Mouse (Mus musculus): ENCODE results near the gene Wdr62.
"Not testable (repeated sequence)": the region's sequence is repeated elsewhere in the genome, so short reads cannot be mapped to it uniquely, and the experiment has no call there.

Gene Wdr62

DNA sequence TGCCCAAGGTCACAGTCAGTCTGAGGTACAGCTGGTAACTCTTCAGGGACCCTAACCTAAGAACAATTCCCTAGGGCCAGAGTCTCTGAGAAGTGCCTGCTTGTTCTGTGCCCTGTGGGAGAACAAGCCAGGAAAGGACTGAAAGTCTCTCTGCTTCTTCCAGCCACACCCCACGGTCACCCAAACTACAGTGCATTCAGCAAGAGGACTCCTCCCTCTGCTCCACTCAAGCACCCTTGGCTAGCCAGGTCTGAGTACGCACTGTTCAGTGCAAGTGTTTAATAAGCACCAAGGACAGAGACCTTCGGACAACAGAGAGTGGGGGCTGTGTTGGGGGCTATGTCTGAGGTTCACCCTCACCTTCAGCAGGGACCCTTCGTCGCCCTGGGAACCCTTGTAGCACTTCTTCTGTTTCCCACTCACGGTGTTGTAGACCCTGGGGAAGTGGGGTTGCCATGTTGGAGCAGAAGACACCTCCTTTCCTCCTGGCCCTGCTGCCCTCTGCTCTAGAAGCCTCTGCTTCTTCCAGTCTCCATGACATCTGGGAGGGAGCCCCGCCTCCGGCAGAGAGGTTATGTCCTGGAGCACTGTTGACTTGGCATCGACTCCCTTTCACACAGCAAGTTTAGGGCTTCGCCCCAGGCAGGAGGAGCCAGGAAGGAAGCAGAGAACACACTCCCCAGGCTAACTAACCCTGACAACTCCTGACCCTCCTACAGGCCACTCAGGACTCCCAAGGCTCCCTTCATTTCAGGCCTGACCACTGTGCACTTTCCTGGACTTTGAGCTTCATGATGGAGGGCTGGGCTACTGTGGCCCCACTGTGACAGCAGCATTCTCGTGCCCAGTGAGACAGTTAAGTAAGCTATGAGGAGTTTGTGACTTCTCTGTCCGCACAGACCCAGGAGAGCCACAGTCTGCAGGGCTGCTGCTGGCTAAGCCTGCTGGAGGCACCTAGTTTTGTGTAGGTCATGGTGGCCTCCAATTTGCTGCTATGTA, 28.0 kb downstream of the Wdr62 start:
- DNase-seq = peak; percentile 57 to 70

DNA sequence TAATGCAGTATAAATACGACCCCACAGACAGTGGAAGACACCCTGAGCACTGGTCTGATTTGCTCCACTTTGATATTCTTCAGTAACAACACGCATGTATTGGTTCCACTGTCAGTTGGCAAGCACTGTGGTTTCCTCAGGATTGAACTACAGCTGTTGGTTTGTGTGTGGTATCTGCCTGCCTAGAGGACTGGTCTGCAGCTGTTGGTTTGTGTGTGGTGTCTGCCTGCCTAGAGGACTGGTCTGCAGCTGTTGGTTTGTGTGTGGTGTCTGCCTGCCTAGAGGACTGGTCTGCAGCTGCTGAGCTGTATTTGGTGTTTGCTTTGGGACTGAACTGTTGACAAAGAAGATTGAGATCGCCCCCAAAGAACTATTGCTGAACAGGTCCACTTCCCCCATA, 42.8 kb downstream of the Wdr62 start:
- not testable (repeated sequence) for DNase-seq

DNA sequence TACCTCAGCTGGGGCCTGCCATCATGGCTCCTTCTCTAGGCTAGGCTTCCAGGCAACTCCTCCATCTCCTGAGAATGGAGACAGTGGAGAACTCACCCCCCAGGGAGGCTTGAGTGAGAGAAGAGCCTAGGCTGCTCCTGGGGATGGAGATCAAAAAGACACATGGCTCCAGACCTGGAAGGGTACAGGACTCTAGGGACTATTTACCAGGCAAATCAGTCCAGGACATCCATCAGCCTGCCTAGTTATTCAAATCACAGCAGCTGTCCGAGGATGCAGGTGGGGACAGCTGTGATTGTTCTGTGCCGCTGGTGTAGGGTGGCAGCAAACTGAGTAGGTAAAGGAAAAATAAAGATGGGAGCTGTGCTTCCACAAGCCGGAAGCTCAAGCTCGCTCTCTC, 44.6 kb downstream of the Wdr62 start, which contains the start of gene Ovol3:
TSS of gene Ovol3 (minus strand) at position 101 of the 400 bp plus-strand sequence.
- no peak for DNase-seq

DNA sequence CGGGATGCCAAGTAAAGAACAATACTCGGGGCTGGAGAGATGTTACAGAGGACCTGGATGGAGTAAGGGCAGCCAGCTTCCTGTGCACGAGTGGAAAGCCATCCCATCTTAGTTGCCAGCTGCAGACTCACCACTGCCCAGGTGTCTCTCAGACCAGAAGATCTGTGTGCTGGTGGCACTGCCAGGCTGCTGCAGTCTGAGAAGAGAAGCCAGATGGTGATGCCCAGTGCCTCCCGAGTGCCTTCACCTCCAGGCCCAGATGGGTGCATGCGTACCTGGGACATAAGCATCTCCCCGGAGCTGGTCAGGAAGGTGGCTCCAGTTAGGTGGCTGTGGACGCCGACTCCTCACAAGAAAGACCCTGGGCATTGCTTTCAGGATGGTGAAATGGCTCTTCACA, 45.1 kb downstream of the Wdr62 start:
- DNase-seq = no peak

DNA sequence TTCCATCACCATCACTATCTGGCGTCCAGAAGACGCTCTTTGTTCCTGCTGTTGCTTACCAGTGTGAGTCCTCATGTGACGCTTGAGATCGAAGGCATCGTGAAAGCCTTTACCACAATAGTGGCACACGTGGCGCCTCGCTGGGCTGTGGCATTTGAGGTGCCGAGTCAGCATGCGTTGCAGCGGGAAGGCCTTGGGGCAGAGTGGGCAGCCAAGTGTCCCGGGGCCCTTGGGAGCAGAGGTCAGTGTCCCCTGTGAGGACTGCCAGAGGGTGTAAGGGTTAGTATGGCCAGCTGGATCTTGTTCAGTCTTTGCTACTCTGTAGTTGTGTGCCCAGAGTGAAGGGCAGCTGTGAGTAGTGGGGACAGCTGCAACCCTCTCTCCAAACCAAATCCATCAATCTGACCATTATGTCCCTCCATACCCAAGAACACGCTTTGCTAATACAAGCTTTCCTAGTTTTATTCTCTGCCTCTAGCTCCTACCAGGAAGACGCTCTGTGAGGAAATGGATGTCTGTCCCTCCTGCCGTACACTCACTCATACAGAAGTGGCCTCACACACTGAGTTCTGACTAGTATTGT, 45.9 kb downstream of the Wdr62 start:
- DNase-seq = peak; percentile 21 to 23

DNA sequence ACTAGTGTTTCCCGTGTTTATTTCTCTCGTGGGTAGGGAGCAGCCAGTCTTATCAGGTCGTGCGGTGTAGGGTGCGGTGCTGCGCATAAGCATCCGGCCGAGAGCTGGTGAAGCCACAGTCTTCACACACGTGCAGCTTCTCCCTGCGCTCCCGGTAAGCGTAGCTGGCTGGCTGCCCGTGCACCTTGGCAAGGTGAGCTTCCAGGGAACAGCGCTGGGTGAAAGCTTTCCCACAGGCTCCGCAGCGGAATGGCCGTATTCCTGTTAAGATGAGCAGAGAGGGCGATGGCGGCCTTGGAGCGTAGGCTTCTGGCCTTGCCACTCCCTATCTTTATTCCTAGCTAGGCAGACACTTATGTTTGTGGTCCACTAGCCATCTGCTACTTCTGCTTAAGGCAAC, 46.8 kb downstream of the Wdr62 start:
- no peak for DNase-seq

DNA sequence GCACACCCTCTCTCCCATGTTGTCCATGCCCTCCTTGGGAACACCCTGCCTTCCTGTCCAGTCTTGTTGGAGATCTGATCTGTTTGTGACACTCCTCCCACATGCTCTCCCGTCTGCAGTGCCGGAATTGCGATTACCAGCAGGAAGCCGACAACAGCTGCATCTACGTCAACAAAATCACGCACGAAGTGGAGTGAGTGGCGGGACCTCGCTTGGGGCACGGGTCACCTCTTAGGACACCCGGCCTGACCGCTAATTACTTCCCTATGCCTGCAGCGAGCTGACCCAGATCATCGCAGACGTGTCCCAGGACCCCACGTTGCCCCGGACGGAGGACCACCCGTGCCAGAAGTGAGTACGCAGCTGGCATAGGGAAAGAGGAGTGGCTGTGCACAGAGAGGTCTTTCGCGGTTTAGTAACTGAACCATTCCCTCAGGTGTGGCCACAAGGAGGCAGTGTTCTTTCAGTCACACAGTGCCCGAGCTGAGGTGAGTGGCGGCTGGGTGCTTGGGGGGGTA, 47.5 kb downstream of the Wdr62 start:
- peak; percentile 66 to 68 for DNase-seq

DNA sequence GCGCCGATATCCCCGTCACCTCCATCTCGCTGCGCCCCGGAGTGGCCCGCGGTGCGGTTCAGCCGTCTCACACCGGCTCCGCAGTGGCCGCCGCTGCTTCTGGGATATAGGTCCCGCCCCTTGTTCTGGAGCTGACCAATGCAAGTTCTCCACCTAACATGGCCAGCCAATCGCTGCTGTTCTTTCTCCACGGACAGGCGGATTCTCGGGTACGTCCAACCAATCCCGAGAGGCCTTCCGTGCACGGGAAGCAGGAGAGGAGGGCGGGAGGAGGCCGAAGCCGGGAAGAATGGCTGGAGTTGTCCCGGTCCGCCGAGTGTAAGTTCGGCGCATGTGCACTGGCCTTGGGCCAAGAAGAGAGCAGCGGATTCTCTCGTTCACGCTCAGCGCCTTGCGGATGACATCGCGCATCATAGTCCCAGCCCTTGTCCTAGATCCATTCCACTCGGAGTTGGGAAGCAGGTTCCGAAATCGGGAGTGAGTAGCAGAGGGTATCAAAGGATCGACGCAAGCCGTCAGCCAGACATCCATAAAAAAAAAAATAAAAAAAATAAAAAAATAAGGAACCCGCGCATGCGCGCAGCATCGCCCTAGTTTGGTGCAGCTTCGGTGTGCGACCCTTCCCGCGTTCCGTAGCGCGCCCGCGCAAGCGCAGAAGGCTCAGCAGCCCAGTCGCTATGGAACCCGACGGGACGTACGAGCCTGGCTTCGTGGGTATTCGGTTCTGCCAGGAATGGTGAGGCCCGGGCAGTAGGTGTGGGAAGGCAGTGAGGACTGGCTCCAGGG, 48.4 kb downstream of the Wdr62 start, which contains the start of the genes Polr2i and Tbcb:
TSS of gene Polr2i (plus strand) at position 280 of the 786 bp plus-strand sequence.
TSS of gene Tbcb (minus strand) at position 604 of the 786 bp plus-strand sequence.
- DNase-seq = peak; percentile 99

DNA sequence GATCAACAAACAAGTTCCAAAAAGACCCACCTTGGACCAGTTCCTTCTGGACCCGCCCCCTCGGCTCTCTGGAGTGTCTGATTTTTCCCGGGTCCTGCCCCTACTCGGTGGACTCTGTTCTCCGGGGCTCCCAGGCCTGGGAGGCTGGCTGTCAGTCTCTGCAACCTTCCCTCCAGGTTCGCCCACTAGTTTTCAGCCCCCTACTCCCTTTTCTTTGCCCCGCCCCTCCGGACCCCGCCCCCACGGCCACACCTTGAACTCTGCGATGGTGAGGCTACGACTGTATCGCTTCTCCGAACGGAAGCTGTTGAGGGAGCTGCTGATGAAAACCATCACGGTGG, 48.9 kb downstream of the Wdr62 start:
- no peak for DNase-seq

DNA sequence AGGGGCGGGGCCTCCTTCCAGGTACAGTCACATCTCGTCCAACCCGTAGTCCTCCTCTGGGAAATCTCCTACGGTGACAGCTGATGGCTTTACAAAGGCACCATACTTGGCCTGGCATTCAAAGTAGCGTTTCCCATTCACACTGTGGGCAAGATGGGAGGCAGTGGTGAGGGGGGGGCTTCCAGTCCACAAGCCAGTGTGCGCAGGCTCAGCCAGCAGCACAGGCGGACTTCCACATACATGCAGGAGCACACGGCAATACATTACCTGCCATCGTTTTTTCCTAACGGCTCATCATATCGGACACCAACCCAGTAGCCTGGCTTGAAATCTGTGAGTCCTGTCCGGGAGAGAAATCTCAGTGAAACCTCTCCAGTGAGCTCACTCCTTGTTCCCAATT, 56.0 kb downstream of the Wdr62 start:
- DNase-seq = no peak

DNA sequence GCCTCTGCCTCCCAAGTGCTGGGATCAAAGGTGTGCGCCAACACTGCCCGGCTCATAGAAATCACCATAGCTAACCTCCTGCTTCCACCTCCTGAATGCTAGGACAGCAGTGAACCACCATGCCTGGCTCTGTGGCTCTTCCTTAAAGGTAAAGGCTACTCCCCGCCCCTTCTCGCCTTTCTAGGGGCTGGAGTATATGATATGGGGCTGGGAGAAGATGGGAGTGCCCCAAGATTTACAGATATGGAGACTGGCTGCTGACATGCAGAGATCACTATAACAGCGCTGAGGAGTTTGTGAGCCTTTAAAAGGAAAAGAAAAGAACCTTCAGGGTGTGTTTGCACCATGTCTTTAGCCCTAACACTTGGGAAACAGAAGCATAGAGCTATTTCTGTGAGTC, 58.0 kb downstream of the Wdr62 start:
- DNase-seq = no peak

DNA sequence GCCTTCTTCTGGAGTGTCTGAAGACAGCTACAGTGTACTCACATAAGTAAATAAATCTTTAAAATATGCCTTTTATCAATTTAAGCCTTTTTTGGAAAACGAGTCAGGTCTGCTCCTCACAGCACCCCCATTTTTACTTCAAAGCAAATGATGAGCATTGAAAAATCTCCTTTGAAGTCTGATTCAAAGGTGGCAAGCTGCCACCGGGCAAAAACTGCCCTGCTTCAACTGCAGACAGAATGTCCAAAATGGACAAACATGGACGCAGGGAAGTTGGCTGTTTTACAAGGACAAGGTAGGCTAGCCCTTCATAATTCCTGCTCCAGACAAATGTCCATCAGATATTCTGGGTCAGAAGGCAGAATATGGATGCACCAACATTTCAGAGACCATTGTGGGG, 58.8 kb downstream of the Wdr62 start:
- DNase-seq = no peak

DNA sequence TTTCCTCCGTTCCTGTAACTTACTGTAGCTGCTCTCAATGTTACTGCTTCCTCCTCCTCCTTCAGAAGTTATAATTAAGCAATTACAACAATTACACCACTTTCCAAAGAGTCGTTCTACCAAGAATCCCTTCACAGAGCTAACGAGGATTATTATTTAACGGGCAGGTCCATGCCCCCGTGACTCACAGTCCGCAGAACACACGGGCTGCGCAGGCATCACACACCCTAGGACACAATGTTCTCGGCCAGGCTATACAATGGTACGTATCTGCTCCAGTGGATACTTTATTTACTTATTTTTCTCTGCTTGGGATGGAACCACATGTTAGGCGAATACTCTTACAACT, 60.2 kb downstream of the Wdr62 start:
- DNase-seq = no peak

DNA sequence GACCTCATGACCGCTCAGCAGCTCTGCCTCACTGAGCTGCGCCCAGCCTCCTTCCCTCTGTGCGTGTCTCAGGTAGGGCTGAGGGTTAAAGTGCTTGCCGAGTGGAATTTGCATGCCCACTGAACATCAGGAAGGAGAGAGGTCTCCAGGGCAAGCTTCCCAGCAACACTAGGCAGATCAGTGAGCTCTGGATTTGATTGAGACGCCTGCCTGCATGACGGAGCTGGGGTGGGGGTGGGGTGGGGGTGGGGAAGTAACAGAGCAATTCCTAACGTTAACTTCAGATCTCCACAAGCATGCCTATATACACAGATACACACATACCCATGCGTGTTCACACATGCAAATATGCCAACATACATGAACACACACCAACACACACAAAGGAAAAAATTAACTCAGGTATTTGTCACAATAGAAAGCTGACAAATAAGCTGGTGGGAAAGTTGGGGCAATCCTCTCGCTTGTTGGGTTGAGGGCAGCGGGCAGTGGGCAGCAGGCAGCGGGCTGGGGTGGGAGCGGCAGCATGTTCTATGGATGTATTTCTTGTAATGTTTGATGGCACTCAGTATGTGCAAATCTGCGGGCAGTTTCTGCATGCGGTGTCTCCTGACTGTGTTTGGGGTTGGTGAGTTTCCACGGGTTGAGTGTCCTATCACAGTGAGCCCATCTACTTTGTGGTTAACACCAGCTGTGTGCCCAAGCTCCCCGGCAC, 60.8 kb downstream of the Wdr62 start:
- peak in 1 of 2 experiments; percentile 35 for DNase-seq

DNA sequence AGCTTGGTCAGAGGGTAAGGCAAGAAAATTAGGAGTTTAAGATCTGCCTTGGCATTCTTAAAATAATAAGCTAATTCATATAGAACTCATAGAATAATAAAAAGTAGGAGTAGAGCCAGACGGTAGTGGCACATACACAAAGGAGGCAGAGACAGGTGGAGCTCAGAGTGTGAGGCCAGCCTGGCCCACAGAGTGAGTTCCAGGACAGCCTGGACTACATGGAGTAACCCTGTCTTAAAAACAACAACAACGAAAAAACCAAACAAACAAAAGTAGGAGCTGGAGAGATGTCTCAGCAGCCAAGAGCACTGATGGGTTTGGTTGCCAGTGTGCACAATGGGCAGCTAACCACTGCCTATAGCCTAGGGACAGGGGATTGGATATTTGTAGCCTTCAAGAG, 62.9 kb downstream of the Wdr62 start:
- DNase-seq = no peak

DNA sequence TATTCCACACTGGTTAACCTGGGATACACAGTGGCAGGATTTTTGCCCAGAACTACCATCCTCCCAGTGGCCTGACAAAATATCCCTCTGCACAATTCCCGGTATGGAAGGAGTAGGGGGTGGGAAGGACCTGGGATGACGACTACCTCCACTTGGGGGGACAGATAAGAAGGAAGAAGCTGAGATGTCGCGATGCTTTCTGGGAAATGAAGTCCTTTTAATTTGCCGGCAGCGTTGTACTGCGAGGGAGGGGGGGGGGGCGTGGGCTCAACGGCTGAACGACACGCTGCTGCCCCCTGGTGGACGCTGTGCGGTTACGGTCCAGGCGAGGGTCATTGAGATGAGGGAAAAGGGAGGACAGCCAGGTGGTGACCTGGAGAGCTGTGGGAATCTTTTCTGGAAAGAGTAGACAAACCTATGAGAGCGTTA, 63.5 kb downstream of the Wdr62 start:
- peak; percentile 65 to 81 for DNase-seq

DNA sequence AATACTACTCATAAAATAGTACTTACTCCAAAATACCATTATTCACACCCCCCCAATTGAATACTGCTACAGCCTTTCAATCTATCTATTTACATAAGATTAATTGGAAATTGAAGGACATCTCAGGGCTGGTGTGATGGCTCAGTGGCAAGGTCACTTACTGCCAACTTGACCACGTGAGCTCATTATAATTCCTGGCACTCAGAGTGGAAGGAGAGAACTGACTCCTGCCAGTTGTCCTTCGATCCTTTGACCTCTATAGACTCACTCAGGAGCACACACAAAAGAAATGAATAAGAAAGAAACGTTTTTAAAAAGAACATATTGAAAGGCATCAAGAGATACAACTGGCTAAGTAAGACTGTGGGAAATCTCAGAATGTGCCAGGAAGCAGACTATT, 64.3 kb downstream of the Wdr62 start:
- DNase-seq = no peak

DNA sequence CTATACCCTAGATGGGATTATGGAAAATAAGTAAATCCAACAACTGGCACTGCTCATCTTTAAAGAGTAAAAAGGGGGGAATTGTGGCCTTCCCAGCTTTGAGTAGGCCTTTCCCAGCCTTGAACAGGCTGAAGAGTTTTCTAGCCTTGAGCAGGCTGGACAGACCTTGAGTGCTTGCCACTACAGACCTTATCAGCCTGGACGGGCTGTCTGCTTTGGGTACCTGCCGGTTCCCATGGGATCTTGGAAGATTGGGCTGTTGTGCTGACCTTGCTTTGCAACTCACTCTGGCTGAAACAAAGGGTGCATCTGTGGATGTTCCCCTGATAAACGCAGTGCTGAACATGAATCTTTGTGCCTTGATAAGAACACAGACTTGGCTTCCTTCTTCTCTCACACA, 66.3 kb downstream of the Wdr62 start:
- no peak for DNase-seq

DNA sequence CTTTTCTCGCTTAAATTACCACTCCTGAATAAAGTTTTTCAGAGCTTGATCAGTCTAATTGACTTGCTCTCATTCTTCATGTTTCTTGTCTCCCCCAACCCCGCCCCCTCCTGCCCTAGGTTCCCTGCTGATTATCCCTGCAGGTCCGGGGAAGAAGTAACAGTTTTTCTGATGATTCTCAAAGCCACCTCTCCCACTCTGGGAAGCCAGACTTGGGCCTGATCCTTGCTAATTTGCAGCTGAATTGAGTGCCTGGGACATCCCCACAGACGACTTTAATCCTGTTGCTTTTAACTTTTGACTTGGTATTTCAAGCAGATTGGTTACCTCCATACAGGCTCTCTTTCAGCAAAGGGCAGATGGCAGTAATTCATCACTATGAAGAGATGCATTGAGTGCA, 69.2 kb downstream of the Wdr62 start:
- no peak for DNase-seq

DNA sequence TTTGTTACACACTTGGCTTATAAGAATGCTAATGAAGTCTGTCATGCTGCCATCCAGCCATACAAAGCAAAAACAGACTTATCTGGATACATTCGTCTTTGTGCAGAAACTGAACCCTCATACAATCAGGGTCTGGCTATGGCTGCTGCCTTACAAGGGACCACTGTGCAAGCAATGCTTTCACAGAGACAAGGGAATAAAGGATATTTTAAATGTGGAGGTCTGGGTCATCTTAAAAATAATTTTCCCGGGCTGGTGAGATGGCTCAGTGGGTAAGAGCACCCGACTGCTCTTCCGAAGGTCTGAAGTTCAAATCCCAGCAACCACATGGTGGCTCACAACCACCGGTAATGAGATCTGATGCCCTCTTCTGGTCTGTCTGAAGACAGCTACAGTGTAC, 73.9 kb downstream of the Wdr62 start:
- DNase-seq = not testable (repeated sequence)

DNA sequence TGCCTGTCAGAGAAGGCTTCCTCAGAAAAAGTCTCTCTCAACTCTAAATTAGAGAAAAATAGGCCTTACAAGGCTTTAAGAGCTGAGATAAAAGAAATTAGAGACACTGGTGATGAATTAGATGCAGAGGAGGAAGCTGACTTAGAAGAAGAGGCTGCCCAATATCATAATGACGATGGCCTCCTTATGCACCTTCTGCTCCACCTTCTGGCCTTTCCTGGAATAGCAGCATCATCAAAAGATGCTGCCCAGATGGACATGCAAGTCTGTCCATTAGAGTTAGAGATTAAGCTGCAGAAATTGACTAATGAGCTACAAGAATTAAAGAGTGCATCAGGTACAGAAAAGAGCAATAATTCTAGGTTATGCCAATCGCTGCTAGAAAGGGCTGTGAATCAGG, 74.8 kb downstream of the Wdr62 start:
- DNase-seq = peak; percentile 57 to 64

DNA sequence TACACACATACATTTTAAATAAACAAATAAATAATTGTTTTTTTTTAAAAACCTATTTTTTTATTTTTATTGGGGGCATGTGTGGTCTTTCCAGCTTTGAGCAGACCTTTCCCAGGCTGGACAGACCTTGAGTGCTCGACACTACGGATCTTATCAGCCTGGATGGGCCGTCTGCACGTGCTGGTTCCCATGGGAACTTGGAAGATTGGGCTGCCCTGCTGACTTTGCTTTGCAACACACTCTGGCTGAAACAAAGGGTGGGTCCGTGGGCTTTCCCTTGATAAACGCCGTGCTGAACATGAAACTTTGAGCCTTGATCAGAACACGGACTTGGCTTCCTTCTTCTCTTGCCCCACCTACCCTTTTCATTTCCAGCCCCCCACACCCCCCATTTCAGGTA, 75.8 kb downstream of the Wdr62 start:
- no peak for DNase-seq
